Mouse (Mus musculus): ENCODE data around the gene Ppp1r1a.

Gene Ppp1r1a

DNA sequence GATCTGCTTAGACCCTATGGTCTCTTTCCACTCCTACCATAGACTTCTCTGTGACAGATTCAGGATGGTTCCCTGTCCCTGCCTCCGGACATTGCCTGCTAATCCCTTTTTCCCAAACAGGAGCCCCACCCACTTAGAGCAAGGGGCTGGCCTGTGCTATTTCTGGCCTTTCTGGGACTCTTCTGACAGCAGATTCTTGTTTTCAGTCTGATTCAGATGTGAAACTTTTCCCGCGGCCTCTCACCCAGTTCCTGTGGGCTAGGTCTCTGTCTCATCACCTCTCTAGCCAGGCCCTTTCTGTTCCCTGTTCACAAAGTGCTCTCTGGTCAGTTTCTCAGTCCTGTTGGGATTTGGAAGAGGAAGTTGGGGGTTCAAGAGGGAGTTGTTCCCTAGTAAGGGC lies 22.9 kb downstream of the Ppp1r1a start:
- DNase-seq (ENCODE audit: low read depth, low spot score): no peak

GRCm38 (mm10) chr15:103514119-103514518 lies 23.7 kb downstream of the Ppp1r1a start:
- DNase-seq (ENCODE audit: low read depth, low spot score): peak; percentile 41

GRCm38 (mm10) chr15:103513621-103514031 lies 24.2 kb downstream of the Ppp1r1a start:
- DNase-seq (ENCODE audit: low read depth, low spot score): no peak

GRCm38 (mm10) chr15:103511652-103512051 lies 26.2 kb downstream of the Ppp1r1a start:
- DNase-seq (ENCODE audit: low read depth, low spot score): no peak

DNA sequence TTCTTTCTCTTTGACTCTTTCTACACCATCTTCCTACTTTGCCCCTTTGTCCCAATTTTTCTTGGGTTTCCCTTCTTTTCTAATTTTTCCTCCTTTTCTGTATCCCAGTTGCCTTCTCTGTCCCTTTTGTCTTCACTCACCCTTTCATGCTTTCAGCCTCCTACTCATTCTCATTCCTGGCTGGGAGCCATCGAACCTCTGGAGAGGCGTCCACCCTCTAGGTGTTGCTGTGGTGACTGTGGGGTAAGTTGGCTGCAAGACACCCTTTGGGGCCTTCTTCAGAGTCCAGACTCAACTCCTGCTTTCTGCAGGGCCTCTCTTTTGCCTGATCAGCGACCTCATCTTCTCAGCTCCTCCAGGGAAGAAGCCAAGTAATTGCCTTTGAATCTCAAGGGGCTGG lies 28.5 kb downstream of the Ppp1r1a start:
- no peak for DNase-seq (ENCODE audit: low read depth, low spot score)

GRCm38 (mm10) chr15:103503660-103504059 lies 34.1 kb downstream of the Ppp1r1a start:
- DNase-seq (ENCODE audit: low read depth, low spot score): peak; percentile 9

GRCm38 (mm10) chr15:103503251-103503600 lies 34.6 kb downstream of the Ppp1r1a start:
- DNase-seq (ENCODE audit: low read depth, low spot score): no peak

DNA sequence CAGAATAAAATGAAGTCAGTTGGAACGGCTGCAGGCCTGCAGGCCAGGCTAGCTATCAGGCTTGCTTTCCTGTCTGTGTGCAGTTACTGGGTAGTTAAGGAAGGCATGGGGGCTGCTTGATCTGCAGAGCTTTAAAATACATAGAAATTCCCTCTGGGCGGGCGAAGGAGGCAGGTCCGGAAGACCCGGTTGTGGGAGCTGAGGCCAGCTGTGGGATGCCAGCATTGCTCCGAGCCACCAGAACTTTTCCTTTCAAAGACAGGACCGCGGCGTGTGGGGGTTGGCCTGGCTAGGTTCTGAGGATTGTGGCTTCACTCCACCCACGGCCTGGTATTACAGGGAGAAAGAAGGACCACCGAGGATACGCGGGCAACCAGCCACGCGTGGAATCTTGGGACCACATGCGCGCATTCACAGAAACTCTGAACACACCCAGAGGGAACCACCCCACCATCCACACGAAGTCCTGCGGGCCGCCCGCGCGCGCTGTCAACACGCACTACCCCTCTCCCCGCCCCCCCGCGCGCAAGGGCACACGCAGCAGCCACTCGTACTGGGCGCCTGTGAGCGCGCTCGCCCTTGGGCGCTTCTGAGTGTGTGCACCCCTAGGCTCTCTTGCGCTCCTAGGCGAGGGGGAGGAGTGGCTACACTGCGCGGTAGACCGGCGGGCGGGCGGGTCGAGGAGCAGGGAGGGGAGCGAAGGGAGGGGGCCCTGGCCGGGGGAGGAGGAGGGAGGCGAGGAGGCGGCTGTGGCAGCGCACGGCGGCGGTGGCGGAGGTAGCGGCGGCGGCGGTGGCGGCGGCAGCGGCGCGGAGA lies 35.2 kb downstream of the Ppp1r1a start, which contains the start of gene Pde1b:
Pde1b (plus strand) TSS at position 600 of the 816 bp plus-strand sequence.
- DNase-seq (ENCODE audit: low read depth, low spot score): peak; percentile 72

DNA sequence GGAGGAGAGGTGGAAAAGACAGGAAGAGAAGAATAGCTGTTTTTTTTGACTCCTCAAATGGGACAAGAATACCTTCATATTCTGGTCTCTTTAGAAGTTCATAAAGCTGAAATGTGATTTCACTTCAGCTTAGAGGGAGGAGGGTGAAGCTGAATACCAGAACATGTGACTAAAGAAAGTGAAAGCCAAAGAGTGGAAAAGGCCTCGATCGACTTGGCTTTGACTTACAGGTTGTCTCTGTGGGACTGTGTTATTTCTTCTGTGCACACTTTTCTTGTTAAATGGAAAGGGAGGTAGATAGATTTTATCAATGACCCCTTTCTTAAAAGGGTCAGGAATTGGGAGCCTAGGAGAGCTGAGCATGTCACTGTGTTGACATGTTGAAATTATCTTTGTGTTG lies 36.6 kb downstream of the Ppp1r1a start:
- peak; percentile 19 for DNase-seq (ENCODE audit: low read depth, low spot score)

- DNase-seq (ENCODE audit: low read depth, low spot score): no peak
Measured at GRCm38 (mm10) chr15:103500723-103501122, 37.1 kb downstream of the Ppp1r1a start.

DNA sequence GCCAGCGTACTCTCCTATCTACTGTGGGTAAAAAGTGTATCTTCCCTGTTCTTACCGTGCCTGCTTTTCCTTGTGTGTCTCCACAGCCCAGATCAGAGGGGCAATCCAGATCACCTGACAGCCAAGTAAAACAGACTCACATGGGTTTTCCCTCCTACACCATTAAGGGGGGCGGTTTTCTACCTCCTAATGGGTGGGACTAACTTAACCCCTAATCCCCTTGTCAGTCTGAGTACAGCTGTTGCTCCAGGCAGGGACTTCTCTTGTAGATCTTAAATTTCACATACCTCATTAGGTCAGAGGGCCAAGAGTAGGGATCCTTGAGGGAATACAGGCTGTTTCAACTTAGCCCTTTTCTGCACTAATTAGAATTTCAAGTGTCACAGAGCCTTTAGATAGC lies 39.6 kb downstream of the Ppp1r1a start:
- no peak for DNase-seq (ENCODE audit: low read depth, low spot score)

DNA sequence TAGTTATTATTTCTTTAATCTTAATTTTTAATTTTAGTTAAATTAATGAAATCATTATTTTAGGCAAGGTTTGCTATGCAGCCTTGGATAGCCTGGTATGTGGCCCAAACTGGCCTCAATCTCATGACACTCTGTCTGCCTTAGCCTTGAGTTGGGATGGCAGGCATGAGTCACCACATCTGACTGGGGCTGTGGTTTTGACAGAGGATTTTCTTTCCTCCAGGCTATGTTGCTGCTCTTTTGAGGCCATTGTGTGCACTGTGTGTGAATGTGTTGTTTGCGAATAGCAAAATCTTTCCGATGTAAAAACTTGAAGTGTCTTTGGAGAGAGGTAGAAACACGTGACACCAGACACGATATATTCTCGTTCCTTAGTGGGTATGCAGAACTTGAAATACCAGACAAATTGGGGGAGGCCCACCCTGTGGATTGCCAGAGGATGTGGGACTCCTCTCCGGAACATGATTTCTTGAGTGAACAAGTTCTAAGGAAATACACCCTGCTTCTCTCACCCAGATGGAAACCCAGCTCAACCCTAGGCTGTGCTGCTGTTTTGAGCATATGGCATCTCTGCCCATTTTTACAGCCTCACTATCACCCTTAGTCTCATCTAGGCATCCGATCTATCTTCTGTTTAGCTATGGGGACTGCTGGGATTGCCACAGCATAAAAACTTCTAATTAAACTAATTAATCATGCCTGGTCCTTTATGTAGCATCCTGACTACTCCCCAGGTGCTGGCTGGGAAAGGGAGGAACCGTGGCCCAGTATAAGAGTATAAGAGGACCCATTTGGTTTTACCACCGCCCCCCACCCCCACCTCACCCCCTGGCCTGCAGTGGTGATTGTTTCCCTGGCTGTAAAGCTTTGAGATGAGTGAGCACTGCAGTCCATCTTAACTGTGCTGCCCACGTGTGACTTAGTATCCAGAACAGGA lies 41.3 kb downstream of the Ppp1r1a start:
- no peak for DNase-seq (ENCODE audit: low read depth, low spot score)

- no peak for DNase-seq (ENCODE audit: low read depth, low spot score)
Measured at GRCm38 (mm10) chr15:103488336-103488735, 49.5 kb downstream of the Ppp1r1a start.

DNA sequence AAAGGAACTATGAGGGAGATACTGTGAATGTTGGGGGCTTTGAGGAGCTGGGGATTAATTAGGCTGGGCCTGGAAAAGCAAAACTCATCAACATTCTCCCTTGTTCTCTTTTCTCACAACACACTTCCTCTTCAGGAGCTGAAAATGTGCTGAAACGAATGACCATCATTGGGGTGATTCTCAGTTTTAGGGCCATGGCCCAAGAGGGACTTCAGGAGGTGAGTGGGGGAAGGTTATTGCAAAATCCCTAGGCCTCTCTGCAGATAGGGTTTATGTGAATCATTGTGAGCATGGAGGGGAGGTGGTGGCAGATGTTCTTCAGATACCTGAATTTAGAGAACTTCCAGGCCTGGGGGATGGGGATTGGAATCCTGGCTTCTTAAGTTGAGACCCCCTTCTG lies 51.1 kb downstream of the Ppp1r1a start:
- no peak for DNase-seq (ENCODE audit: low read depth, low spot score)

DNA sequence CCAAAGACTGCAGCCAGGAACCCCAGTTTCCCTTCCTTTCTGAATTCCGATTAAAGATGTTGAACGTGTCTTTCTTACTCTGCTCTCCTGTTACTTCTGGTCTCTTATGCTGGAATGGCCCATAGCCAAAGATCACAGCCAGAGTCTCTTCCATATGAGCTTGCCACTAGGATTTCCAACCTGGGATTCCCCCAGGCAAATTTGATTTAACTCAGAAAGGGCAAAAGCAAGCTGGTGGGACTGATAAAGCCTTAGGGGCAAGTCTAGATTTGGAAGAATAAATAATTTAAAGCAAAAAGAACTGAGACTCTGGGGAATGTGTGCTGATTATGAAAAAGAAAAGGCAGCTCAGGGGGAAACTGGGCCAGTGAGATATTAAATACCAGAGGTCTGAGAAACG lies 52.7 kb downstream of the Ppp1r1a start:
- no peak for DNase-seq (ENCODE audit: low read depth, low spot score)

GRCm38 (mm10) chr15:103484490-103484889 lies 53.3 kb downstream of the Ppp1r1a start:
- DNase-seq (ENCODE audit: low read depth, low spot score): no peak

- peak; percentile 7 for DNase-seq (ENCODE audit: low read depth, low spot score)
Measured at GRCm38 (mm10) chr15:103482488-103482887, 55.3 kb downstream of the Ppp1r1a start.
